Mouse (Mus musculus): ENCODE measurements around the gene Inhbc.

DNA sequence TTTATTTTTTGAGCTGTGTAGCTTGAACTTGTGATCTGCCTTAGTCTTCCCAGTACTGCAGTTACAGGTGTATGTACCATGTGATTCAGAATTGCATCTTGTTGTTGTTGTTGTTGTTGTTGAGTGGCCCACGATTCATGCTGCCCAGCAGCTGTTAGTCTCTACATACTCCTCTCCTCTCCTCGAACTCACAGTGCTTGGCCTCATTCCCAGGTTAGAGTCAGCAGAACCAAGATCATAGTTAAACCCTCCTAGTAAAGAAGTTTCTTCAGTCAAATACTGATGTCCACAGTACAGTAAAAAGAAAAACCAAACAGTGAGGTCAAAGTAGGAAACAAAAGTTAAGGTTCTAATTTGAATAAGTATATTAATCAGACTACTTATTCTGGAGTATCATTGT is 42.5 kb upstream of the Inhbc start:
- TF ChIP-seq CTCF (IDR thresholded peaks at IDR 0.05; ENCODE audit: low read depth) (no peak), EP300 (optimal IDR thresholded peaks at IDR 0.05) (no peak)
